Mouse (Mus musculus) ES-E14 (cell line): ENCODE measurements at regions not wholly inside any gene's neighbourhood (a gene's known extent, or its start where the extent isn't known, plus 50 kb on each side); places are given as distances from the start of the nearest gene placed in this dataset.

ENCODE experiments used
- DNase-seq: peaks from one replicate; pipeline ENCODE4 v3.0.0-alpha.2; 2013; ENCODE audit warnings: low read depth, low spot score
- H3K27ac ChIP-seq: 2 replicates; pipeline ENCODE4 v1.5.1; 2012; ENCODE audit warnings: low read depth, mild to moderate bottlenecking, low read length, moderate library complexity, mixed read lengths; ENCODE audit not compliant: poor library complexity, insufficient read depth, severe bottlenecking
- H3K36me3 ChIP-seq: 2 replicates; pipeline ENCODE4 v1.6.1; 2012; ENCODE audit warnings: mild to moderate bottlenecking, low read length, moderate library complexity, mixed read lengths; ENCODE audit not compliant: control insufficient read depth, poor library complexity, insufficient read depth, severe bottlenecking
- H3K4me1 ChIP-seq, 2 experiments: fragments of 150-350 bp in 1 of 2; sonication (generic) in 1 of 2; 2 replicates each; pipeline ENCODE4 v1.6.1; 2012; ENCODE audit warnings: low read length in 2 of 2, mild to moderate bottlenecking in 1 of 2, mixed read lengths in 1 of 2; ENCODE audit not compliant: control insufficient read depth in 2 of 2, insufficient read depth in 2 of 2, poor library complexity in 1 of 2
- H3K4me3 ChIP-seq, 2 experiments: fragments of 150-350 bp in 1 of 2; sonication (generic) in 1 of 2; 2 replicates each; pipeline ENCODE4 v1.5.1; 2012; ENCODE audit warnings: low read length in 2 of 2, low read depth in 1 of 2, mild to moderate bottlenecking in 1 of 2, mixed read lengths in 1 of 2; ENCODE audit not compliant: insufficient read depth in 1 of 2, poor library complexity in 1 of 2, severe bottlenecking in 1 of 2
- H3K9ac ChIP-seq: 2 replicates; pipeline ENCODE4 v1.6.1; 2012; ENCODE audit warnings: low read depth, mild to moderate bottlenecking, low read length, mixed read lengths; ENCODE audit not compliant: poor library complexity, insufficient read depth, severe bottlenecking
- H3K9me3 ChIP-seq: fragments of 150-350 bp; sonication (generic); 2 replicates; pipeline ENCODE4 v1.6.1; 2012; ENCODE audit warnings: low read depth, mild to moderate bottlenecking, low read length; ENCODE audit not compliant: control insufficient read depth, insufficient read depth
- CHD2 ChIP-seq: IDR thresholded peaks from 2 replicates; pipeline ENCODE4 v1.6.1; 2014; ENCODE audit warnings: mild to moderate bottlenecking, low read depth, low read length, inconsistent platforms
- HCFC1 ChIP-seq: IDR thresholded peaks from 2 replicates; pipeline ENCODE4 v1.6.1; 2012; ENCODE audit warnings: low read length, inconsistent platforms, borderline replicate concordance; ENCODE audit not compliant: insufficient read depth
- MAFK ChIP-seq: IDR thresholded peaks from 2 replicates; pipeline ENCODE4 v1.6.1; 2014; ENCODE audit warnings: mild to moderate bottlenecking, low read depth, low read length, inconsistent platforms; ENCODE audit not compliant: insufficient read depth
- ZC3H11A ChIP-seq: IDR thresholded peaks from 2 replicates; pipeline ENCODE4 v1.6.1; 2012; ENCODE audit warnings: low read depth, mild to moderate bottlenecking, inconsistent platforms, low read length, borderline replicate concordance
- ZNF384 ChIP-seq: IDR thresholded peaks from 2 replicates; pipeline ENCODE4 v1.6.1; 2012; ENCODE audit warnings: low read depth, low read length, inconsistent platforms
- in situ Hi-C, 2 experiments: fragments of 600-800 bp; cut with MboI; formaldehyde crosslinking; loops; one replicate each; pipeline ENCODE4 v1.15.1; 2025; ENCODE audit warnings: low sequenced_read_pairs in 2 of 2, inconsistent platforms in 1 of 2; ENCODE audit not compliant: unreplicated experiment in 2 of 2

DNA sequence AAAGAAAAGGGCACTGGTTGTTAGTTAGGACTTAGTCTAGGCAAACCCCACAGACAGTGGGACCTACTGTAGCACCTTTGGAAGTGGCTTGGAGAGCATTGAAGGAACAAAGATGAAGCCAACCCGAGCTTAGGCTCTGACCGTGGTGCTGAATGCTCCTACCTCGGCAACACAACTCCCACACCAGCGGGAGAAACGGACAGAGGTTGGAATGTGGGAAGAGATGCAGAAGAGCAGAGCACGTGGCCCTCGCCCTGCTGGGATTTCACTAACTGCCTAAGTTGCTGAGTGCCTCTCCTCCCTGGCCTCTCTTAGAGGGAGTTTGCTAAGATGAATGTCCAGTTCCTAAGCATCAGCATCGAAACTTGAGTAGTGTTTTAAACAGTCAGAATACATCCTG, 94.1 kb upstream of the Klf14 start:
- peak; percentile 60 for DNase-seq
- H3K4me1 ChIP-seq, result peaks cover 0 to 5% of the 10 kb centered on the region in 2 experiments; a peak in 1 of 4 replicates
- no peaks in the 10 kb centered on the region for H3K9me3 ChIP-seq
- no peak for TF ChIP-seq HCFC1
- TF ChIP-seq ZNF384, result 0 out of 2 replicates have a peak, but pooled peaks have one; percentile 25
- H3K4me3 ChIP-seq, result no peak overlapping the region
- no peak overlapping the region for H3K9ac ChIP-seq
- in situ Hi-C loops, result no loop called here
- H3K27ac ChIP-seq, result no peak overlapping the region
- no peaks in the 10 kb centered on the region; the same call in 1 of the 2 replicates for H3K36me3 ChIP-seq

DNA sequence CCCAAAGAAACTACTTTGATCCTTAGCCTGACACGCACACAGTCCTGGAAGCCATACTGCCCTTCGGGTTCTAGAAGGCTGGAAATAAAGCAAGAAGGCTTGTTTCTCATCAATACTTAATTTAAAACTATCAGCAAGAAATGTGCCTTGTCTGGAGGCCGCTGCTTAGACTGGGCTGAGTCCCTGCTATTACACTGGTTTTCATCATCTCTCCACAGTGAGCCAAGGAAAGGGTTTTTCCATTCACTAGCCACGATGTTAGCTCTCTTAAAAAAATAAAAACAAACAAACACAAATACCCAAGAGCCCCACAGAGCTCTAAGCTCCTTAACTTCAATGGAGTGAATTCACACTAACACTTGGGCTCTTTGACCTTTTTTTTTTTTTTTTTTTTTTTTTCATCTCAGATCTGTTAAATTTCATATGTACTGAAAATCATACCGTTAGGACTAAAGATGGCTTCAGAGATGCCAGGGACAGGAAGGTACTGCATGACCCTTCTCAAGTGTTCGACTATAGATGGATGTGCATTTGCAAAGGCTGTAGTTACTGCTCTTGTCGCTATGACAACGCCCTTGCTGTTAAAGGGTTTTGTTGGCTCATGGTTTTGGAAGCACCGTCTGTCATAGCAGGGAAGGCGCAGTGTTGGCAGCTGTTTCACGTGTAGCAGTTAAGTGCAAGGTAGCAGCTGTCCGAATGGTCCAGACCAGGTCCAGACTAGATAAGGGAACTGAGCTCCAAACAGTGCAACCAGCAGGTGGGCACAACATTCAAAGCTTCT, 98.1 kb upstream of the Klf14 start:
- Histone ChIP-seq H3K27ac (no peak overlapping the region), H3K4me1 (no peaks in the 10 kb centered on the region), H3K4me3 (no peak overlapping the region), H3K9me3 (no peaks in the 10 kb centered on the region), H3K9ac (no peak overlapping the region), H3K36me3 (peaks cover 2% of the 10 kb centered on the region; the same call in 1 of the 2 replicates)
- in situ Hi-C loops, result no loop called here
- TF ChIP-seq ZNF384, result no peak
- no peak for TF ChIP-seq ZC3H11A
- no peak for TF ChIP-seq MAFK
- no peak for TF ChIP-seq HCFC1
- TF ChIP-seq CHD2, result no peak
- no peak for DNase-seq

DNA sequence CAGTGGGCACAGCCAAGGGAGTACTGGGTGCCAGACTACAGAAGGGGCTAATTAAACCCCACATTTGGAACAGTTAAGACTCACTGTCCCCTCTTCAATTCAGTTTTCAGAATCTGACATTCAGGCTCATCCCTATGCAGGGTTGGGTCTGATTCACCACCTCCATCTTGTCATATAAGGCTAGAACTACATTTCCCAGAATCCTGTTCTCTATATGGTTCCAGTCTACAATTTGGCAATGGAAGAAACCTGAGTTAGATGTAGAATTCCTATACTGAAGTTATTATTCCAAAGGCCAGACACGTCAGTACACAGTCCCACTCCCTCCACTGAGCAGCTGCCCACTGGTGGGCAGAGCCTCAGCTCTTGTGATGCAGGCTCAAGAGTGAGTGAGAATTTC, 99.4 kb upstream of the Klf14 start:
- TF ChIP-seq HCFC1 (peak; percentile 72; the same call in 1 of the 2 replicates), ZNF384 (no peak)
- Histone ChIP-seq H3K4me1 (no peaks in the 10 kb centered on the region), H3K4me3 (no peak overlapping the region), H3K9ac (no peak overlapping the region), H3K27ac (no peak overlapping the region), H3K36me3 (peaks cover 2% of the 10 kb centered on the region; the same call in 1 of the 2 replicates), H3K9me3 (no peaks in the 10 kb centered on the region)
- in situ Hi-C loops, result no loop called here
- no peak for DNase-seq

DNA sequence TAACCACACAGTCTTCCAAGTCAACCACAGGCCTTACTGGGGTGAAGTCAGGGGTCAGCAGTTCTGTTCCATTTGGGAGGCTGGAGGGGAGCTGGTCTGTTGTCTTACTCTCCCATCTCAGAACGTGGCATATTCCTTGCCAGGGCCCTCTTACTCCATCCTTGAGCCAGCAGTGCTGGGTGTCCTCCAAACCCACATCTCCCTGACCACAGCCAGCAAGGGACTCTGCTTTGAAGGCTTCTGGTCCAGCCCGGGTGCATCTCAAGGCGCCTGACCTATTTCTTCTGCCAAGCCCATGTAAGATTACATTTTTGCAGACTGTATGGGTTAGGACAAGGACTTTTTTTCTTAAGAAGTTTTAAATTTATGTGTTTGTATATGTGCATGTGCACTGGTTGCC, 100.1 kb upstream of the Klf14 start:
- DNase-seq, result no peak
- Histone ChIP-seq H3K9me3 (no peaks in the 10 kb centered on the region), H3K36me3 (peaks cover 2% of the 10 kb centered on the region; the same call in 1 of the 2 replicates), H3K9ac (no peak overlapping the region), H3K4me1 (no peaks in the 10 kb centered on the region), H3K4me3 (no peak overlapping the region), H3K27ac (no peak overlapping the region)
- TF ChIP-seq ZNF384 (no peak), ZC3H11A (no peak), HCFC1 (no peak), MAFK (no peak), CHD2 (no peak)
- in situ Hi-C loops, result no loop called here

DNA sequence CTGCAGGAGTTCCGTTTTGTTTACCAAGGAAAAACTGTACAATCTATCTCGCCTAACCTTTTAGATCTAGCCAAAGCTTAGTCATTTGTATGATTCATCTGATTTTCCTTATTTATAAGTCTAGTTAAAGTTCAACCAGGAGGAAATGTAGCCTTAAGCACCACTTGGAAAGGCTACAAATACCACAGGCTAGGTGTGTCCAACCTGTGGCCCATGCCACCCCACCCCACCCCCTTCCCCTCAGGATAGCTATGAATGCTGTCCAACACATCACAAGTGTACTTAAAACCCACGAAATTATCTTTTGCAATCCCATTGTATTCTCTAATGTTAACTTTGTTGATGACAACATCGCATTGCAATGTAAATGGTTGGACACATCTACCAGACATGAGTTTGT, 102.9 kb upstream of the Klf14 start:
- Histone ChIP-seq H3K9ac (no peak overlapping the region), H3K36me3 (peaks cover 2% of the 10 kb centered on the region; the same call in 1 of the 2 replicates), H3K4me1 (no peaks in the 10 kb centered on the region), H3K27ac (no peak overlapping the region), H3K4me3 (no peak overlapping the region), H3K9me3 (no peaks in the 10 kb centered on the region)
- DNase-seq, result no peak
- TF ChIP-seq CHD2, result no peak
- no peak for TF ChIP-seq ZC3H11A
- TF ChIP-seq HCFC1, result no peak
- no peak for TF ChIP-seq MAFK
- no peak for TF ChIP-seq ZNF384
- in situ Hi-C loops, result no loop called here
